Mouse (Mus musculus) urinary bladder, postnatal 25 days (tissue): Measurements from ENCODE around the gene 4930432M17Rik.
A peak's percentile ranks its signal among the peaks of the same experiment; 100 is the strongest.

Source experiments
- DNase-seq: peaks from one replicate; pipeline ENCODE4 v3.0.0; 2022; ENCODE audit warnings: low spot score

Gene 4930432M17Rik

GRCm38 (mm10) chr3:121710894-121711531, 40.5 kb downstream of the 4930432M17Rik start:
- DNase-seq, result no peak

- DNase-seq, result no peak
These were observed 41.7 kb downstream of the 4930432M17Rik start for GRCm38 (mm10) chr3:121712222-121712621.

- DNase-seq, result no peak
These were observed 42.7 kb downstream of the 4930432M17Rik start for GRCm38 (mm10) chr3:121713151-121713701.

- DNase-seq, result no peak
These were observed 43.3 kb downstream of the 4930432M17Rik start for GRCm38 (mm10) chr3:121713816-121714215.

- no peak for DNase-seq
These were observed 43.9 kb downstream of the 4930432M17Rik start for GRCm38 (mm10) chr3:121714461-121714860.

GRCm38 (mm10) chr3:121715336-121715735, 44.8 kb downstream of the 4930432M17Rik start:
- DNase-seq, result no peak

GRCm38 (mm10) chr3:121715741-121716459, 45.3 kb downstream of the 4930432M17Rik start:
- no peak for DNase-seq

GRCm38 (mm10) chr3:121716480-121716879, 45.9 kb downstream of the 4930432M17Rik start:
- no peak for DNase-seq

- no peak for DNase-seq
These were observed 48.1 kb downstream of the 4930432M17Rik start for GRCm38 (mm10) chr3:121718679-121719078.

GRCm38 (mm10) chr3:121719701-121720100, 49.1 kb downstream of the 4930432M17Rik start:
- DNase-seq, result no peak

- no peak for DNase-seq
These were observed 50.5 kb downstream of the 4930432M17Rik start for GRCm38 (mm10) chr3:121720801-121721690.

GRCm38 (mm10) chr3:121721691-121722070, 51.1 kb downstream of the 4930432M17Rik start:
- DNase-seq, result no peak

GRCm38 (mm10) chr3:121722971-121723844, 52.6 kb downstream of the 4930432M17Rik start, which contains the start of gene F3:
TSS of gene F3 (plus strand) at chr3:121723537.
- peak; percentile 80 for DNase-seq

GRCm38 (mm10) chr3:121723968-121724524, 53.5 kb downstream of the 4930432M17Rik start:
- DNase-seq, result no peak

GRCm38 (mm10) chr3:121724553-121724952, 54.0 kb downstream of the 4930432M17Rik start:
- no peak for DNase-seq

GRCm38 (mm10) chr3:121725651-121726050, 55.1 kb downstream of the 4930432M17Rik start:
- no peak for DNase-seq

- DNase-seq, result no peak
These were observed 59.1 kb downstream of the 4930432M17Rik start for GRCm38 (mm10) chr3:121729678-121730077.
